Mouse (Mus musculus): Measurements from ENCODE around the gene S100b. TPM values are rescaled to one million over a fixed set of nuclear protein-coding genes. Genes with fewer than 3 reads are reported as not detected.

S100b gene
- polyA plus RNA-seq, 1 experiment from 2014 or later, result 1.1 TPM

- Histone ChIP-seq H3K9me3 (ENCODE audit: control insufficient read depth, low read length) (no peaks in the 10 kb centered on the region), H3K27ac (replicated peaks in 1 of 2; ENCODE audit: control insufficient read depth in 1 of 2, insufficient read depth in 1 of 2, low read depth in 2 of 2, low read length in 2 of 2) (no peak overlapping the region), H3K9ac (ENCODE audit: low read length) (no peak overlapping the region), H3K4me1 (ENCODE audit: control insufficient read depth in 2 of 2, insufficient read depth in 2 of 2, low read length in 2 of 2) (no peaks in the 10 kb centered on the region), H3K4me2 (ENCODE audit: low read length) (no peak overlapping the region), H3K4me3 (ENCODE audit: control insufficient read depth in 1 of 2, insufficient read depth in 1 of 2, low read depth in 1 of 2, low read length in 2 of 2) (no peak overlapping the region), H3K27me3 (ENCODE audit: control insufficient read depth, insufficient read depth, low read length) (no peaks in the 10 kb centered on the region), H3K36me3 (ENCODE audit: control insufficient read depth, insufficient read depth, low read length) (peaks cover 54% of the 10 kb centered on the region)
- 89% methylated on average over 11 of the region's 11 CpGs for WGBS
- no peak for ATAC-seq (ENCODE audit: insufficient number of reproducible peaks, insufficient read depth, low FRiP score, low read depth)
Measured at GRCm38 (mm10) chr10:76225944-76226343, 27.7 kb upstream of the S100b start.

- no peaks in the 10 kb centered on the region for H3K4me1 ChIP-seq (ENCODE audit: control insufficient read depth in 2 of 2, insufficient read depth in 2 of 2, low read length in 2 of 2)
- no peaks in the 10 kb centered on the region for H3K27me3 ChIP-seq (ENCODE audit: control insufficient read depth, insufficient read depth, low read length)
- no peaks in the 10 kb centered on the region for H3K9me3 ChIP-seq (ENCODE audit: control insufficient read depth, low read length)
- H3K4me2 ChIP-seq (ENCODE audit: low read length), result no peak overlapping the region
- 79% methylated on average over 1 of the region's 1 CpGs for WGBS
- H3K27ac ChIP-seq (replicated peaks in 1 of 2; ENCODE audit: control insufficient read depth in 1 of 2, insufficient read depth in 1 of 2, low read depth in 2 of 2, low read length in 2 of 2), result no peak overlapping the region
- H3K36me3 ChIP-seq (ENCODE audit: control insufficient read depth, insufficient read depth, low read length), result peaks cover 18% of the 10 kb centered on the region
- no peak for ATAC-seq (ENCODE audit: insufficient number of reproducible peaks, insufficient read depth, low FRiP score, low read depth)
- H3K4me3 ChIP-seq (ENCODE audit: control insufficient read depth in 1 of 2, insufficient read depth in 1 of 2, low read depth in 1 of 2, low read length in 2 of 2), result no peak overlapping the region
- H3K9ac ChIP-seq (ENCODE audit: low read length), result no peak overlapping the region
Measured at GRCm38 (mm10) chr10:76229627-76230026, 24.0 kb upstream of the S100b start.

- Histone ChIP-seq H3K9ac (ENCODE audit: low read length) (peak within 1 kb of the TSS; percentile 83), H3K4me1 (ENCODE audit: control insufficient read depth in 2 of 2, insufficient read depth in 2 of 2, low read length in 2 of 2) (peaks cover 4 to 16% of the 10 kb centered on the region in 2 experiments), H3K4me2 (ENCODE audit: low read length) (peak within 1 kb of the TSS; percentile 83), H3K4me3 (ENCODE audit: control insufficient read depth in 1 of 2, insufficient read depth in 1 of 2, low read depth in 1 of 2, low read length in 2 of 2) (peak within 1 kb of the TSS; percentile 61 to 80), H3K9me3 (ENCODE audit: control insufficient read depth, low read length) (no peaks in the 10 kb centered on the region), H3K27ac (replicated peaks in 1 of 2; ENCODE audit: control insufficient read depth in 1 of 2, insufficient read depth in 1 of 2, low read depth in 2 of 2, low read length in 2 of 2) (peak within 1 kb of the TSS; percentile 84 to 87), H3K27me3 (ENCODE audit: control insufficient read depth, insufficient read depth, low read length) (no peaks in the 10 kb centered on the region), H3K36me3 (ENCODE audit: control insufficient read depth, insufficient read depth, low read length) (peaks cover 10% of the 10 kb centered on the region)
- WGBS, result under 1% methylated on average over 47 of the region's 47 CpGs
- peak; percentile 97 for ATAC-seq (ENCODE audit: insufficient number of reproducible peaks, insufficient read depth, low FRiP score, low read depth)
Measured at GRCm38 (mm10) chr10:76237341-76238225, 16.1 kb upstream of the S100b start, which contains the start of gene Prmt2. TSS of gene Prmt2 (minus strand) at chr10:76237865.

GRCm38 (mm10) chr10:76239401-76239800 lies 14.3 kb upstream of the S100b start:
- H3K27ac ChIP-seq (replicated peaks in 1 of 2; ENCODE audit: control insufficient read depth in 1 of 2, insufficient read depth in 1 of 2, low read depth in 2 of 2, low read length in 2 of 2), result no peak overlapping the region
- H3K9ac ChIP-seq (ENCODE audit: low read length), result no peak overlapping the region
- ATAC-seq (ENCODE audit: insufficient number of reproducible peaks, insufficient read depth, low FRiP score, low read depth), result no peak
- H3K9me3 ChIP-seq (ENCODE audit: control insufficient read depth, low read length), result no peaks in the 10 kb centered on the region
- no peak overlapping the region for H3K4me2 ChIP-seq (ENCODE audit: low read length)
- 25% methylated on average over 4 of the region's 4 CpGs for WGBS
- H3K4me1 ChIP-seq (ENCODE audit: control insufficient read depth in 2 of 2, insufficient read depth in 2 of 2, low read length in 2 of 2), result peaks cover 4 to 16% of the 10 kb centered on the region in 2 experiments
- no peak overlapping the region for H3K4me3 ChIP-seq (ENCODE audit: control insufficient read depth in 1 of 2, insufficient read depth in 1 of 2, low read depth in 1 of 2, low read length in 2 of 2)
- H3K27me3 ChIP-seq (ENCODE audit: control insufficient read depth, insufficient read depth, low read length), result no peaks in the 10 kb centered on the region
- H3K36me3 ChIP-seq (ENCODE audit: control insufficient read depth, insufficient read depth, low read length), result peaks cover 10% of the 10 kb centered on the region

- H3K4me3 ChIP-seq (ENCODE audit: control insufficient read depth in 1 of 2, insufficient read depth in 1 of 2, low read depth in 1 of 2, low read length in 2 of 2), result no peak overlapping the region
- no peak overlapping the region for H3K27ac ChIP-seq (replicated peaks in 1 of 2; ENCODE audit: control insufficient read depth in 1 of 2, insufficient read depth in 1 of 2, low read depth in 2 of 2, low read length in 2 of 2)
- H3K27me3 ChIP-seq (ENCODE audit: control insufficient read depth, insufficient read depth, low read length), result no peaks in the 10 kb centered on the region
- no peak overlapping the region for H3K9ac ChIP-seq (ENCODE audit: low read length)
- no peak overlapping the region for H3K4me2 ChIP-seq (ENCODE audit: low read length)
- ATAC-seq (ENCODE audit: insufficient number of reproducible peaks, insufficient read depth, low FRiP score, low read depth), result no peak
- H3K36me3 ChIP-seq (ENCODE audit: control insufficient read depth, insufficient read depth, low read length), result no peaks in the 10 kb centered on the region
- WGBS, result 81% methylated on average over 2 of the region's 2 CpGs
- no peaks in the 10 kb centered on the region for H3K9me3 ChIP-seq (ENCODE audit: control insufficient read depth, low read length)
- H3K4me1 ChIP-seq (ENCODE audit: control insufficient read depth in 2 of 2, insufficient read depth in 2 of 2, low read length in 2 of 2), result 0 out of 4 replicates have a peak, but pooled peaks cover 0 to 3% of the 10 kb centered on the region in 2 experiments
Measured at GRCm38 (mm10) chr10:76245106-76245505, 8.5 kb upstream of the S100b start.

GRCm38 (mm10) chr10:76246601-76247000 lies 7.1 kb upstream of the S100b start:
- H3K9ac ChIP-seq (ENCODE audit: low read length), result no peak overlapping the region
- H3K27me3 ChIP-seq (ENCODE audit: control insufficient read depth, insufficient read depth, low read length), result no peaks in the 10 kb centered on the region
- H3K27ac ChIP-seq (replicated peaks in 1 of 2; ENCODE audit: control insufficient read depth in 1 of 2, insufficient read depth in 1 of 2, low read depth in 2 of 2, low read length in 2 of 2), result no peak overlapping the region
- no peak for ATAC-seq (ENCODE audit: insufficient number of reproducible peaks, insufficient read depth, low FRiP score, low read depth)
- WGBS, result 54% methylated on average over 4 of the region's 4 CpGs
- no peaks in the 10 kb centered on the region for H3K36me3 ChIP-seq (ENCODE audit: control insufficient read depth, insufficient read depth, low read length)
- no peak overlapping the region for H3K4me3 ChIP-seq (ENCODE audit: control insufficient read depth in 1 of 2, insufficient read depth in 1 of 2, low read depth in 1 of 2, low read length in 2 of 2)
- no peaks in the 10 kb centered on the region for H3K9me3 ChIP-seq (ENCODE audit: control insufficient read depth, low read length)
- no peaks in the 10 kb centered on the region for H3K4me1 ChIP-seq (ENCODE audit: control insufficient read depth in 2 of 2, insufficient read depth in 2 of 2, low read length in 2 of 2)
- H3K4me2 ChIP-seq (ENCODE audit: low read length), result no peak overlapping the region

GRCm38 (mm10) chr10:76247960-76248646 lies 5.5 kb upstream of the S100b start:
- ATAC-seq (ENCODE audit: insufficient number of reproducible peaks, insufficient read depth, low FRiP score, low read depth), result no peak
- H3K36me3 ChIP-seq (ENCODE audit: control insufficient read depth, insufficient read depth, low read length), result no peaks in the 10 kb centered on the region
- no peaks in the 10 kb centered on the region for H3K9me3 ChIP-seq (ENCODE audit: control insufficient read depth, low read length)
- 0 out of 4 replicates have a peak, but pooled peaks cover 0 to under 1% of the 10 kb centered on the region in 2 experiments for H3K4me1 ChIP-seq (ENCODE audit: control insufficient read depth in 2 of 2, insufficient read depth in 2 of 2, low read length in 2 of 2)
- no peaks in the 10 kb centered on the region for H3K27me3 ChIP-seq (ENCODE audit: control insufficient read depth, insufficient read depth, low read length)
- H3K4me2 ChIP-seq (ENCODE audit: low read length), result no peak overlapping the region
- H3K27ac ChIP-seq (replicated peaks in 1 of 2; ENCODE audit: control insufficient read depth in 1 of 2, insufficient read depth in 1 of 2, low read depth in 2 of 2, low read length in 2 of 2), result no peak overlapping the region
- H3K9ac ChIP-seq (ENCODE audit: low read length), result no peak overlapping the region
- WGBS, result 75% methylated on average over 21 of the region's 21 CpGs
- no peak overlapping the region for H3K4me3 ChIP-seq (ENCODE audit: control insufficient read depth in 1 of 2, insufficient read depth in 1 of 2, low read depth in 1 of 2, low read length in 2 of 2)
